19 mouse cellular contexts compared by ENCODE assay signal in the genomic region with DNA sequence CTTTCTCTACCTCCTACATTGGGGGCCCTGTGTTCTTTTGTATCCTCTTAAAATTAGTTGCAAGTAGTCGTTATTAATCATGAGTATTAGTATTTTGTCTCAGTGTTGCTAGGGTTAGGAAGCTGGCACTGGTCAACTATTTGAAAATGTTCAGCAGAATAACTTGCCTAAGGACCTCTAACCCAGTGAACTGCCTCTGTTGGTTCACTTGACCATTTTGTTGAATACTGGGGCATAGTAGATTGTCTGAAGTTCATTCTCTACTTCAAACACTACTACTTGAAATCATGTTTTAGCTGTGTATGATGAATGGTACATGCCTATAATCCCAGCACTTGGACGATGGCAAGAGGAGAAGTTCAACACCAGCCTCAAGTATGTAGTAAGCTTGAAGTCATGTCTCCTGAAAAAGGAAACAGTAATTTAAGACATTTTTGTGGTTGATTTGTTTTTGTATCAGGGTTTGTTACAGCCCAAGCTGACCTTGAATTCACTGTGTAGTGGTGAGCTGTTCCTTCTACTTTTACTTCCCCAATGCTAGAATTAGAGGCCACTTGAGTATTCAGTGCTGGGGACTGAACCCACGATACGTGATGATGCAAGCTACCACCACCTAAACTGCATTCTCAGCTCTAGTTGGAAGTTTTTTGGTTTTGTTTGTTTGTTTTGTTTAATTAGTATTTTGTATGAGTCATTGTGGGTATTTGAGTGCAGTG. TPM values are rescaled to one million over a fixed set of nuclear protein-coding genes. Genes with fewer than 3 reads are reported as not detected.
DNase-seq lines count a peak whose midpoint lies in the region; ATAC-seq lines count a peak whose summit lies in the region.
"Had no signal": no experiment of that assay in that cellular context is flagged by ENCODE, and none has a peak within 500 bp of the region (broad histone marks: within the 10 kb centered on the region; RNA-seq: fewer than 3 reads in every experiment).

No protein-coding gene starts in this region.

- peak; percentile 63; the same call in 1 of the 2 replicates for ATAC-seq in embryonic facial prominence, embryonic 15.5 days (ENCODE audit: insufficient number of reproducible peaks, low FRiP score, low TSS enrichment, low read depth)
- no peak for ATAC-seq in midbrain, embryonic 11.5 days (ENCODE audit: low FRiP score)
- ATAC-seq in midbrain, embryonic 13.5 days, result no peak
- peak; percentile 99 for ATAC-seq in megakaryocyte, adult 5-6 weeks (ENCODE audit: poor library complexity, severe bottlenecking)

- no peak for DNase-seq in embryonic facial prominence, embryonic 10.5 days (ENCODE audit: low spot score)
- DNase-seq in midbrain, embryonic 11.5 days (ENCODE audit: low spot score, missing footprints), result peak; percentile 53
- no peak for DNase-seq in embryo, embryonic 9.5 days (ENCODE audit: extremely low spot score)
- no peak for DNase-seq in testis, postnatal 10 days (ENCODE audit: low spot score)
- no peak for DNase-seq in thymus, postnatal 14 days
- DNase-seq: adrenal gland, postnatal 14 days; cerebellum, postnatal 10 days; gastrocnemius, postnatal 25 days; kidney, adult 8-10 months had no signal

- H3K9me3 ChIP-seq in embryonic facial prominence, embryonic 15.5 days (replicated peaks), result no peaks in the 10 kb centered on the region
- H3K9me3 ChIP-seq in embryonic facial prominence, embryonic 10.5 days, result no peaks in the 10 kb centered on the region
- no peaks in the 10 kb centered on the region for H3K9me3 ChIP-seq in midbrain, embryonic 11.5 days (ENCODE audit: control insufficient read depth, low read length)
- H3K9me3 ChIP-seq in midbrain, embryonic 13.5 days, result no peaks in the 10 kb centered on the region
- H3K9me3 ChIP-seq: embryonic facial prominence, embryonic 12.5 days; hindbrain, embryonic 10.5 days had no signal

- H3K4me2 ChIP-seq in embryonic facial prominence, embryonic 15.5 days (replicated peaks), result no peak overlapping the region
- no peak overlapping the region for H3K4me2 ChIP-seq in midbrain, embryonic 11.5 days
- no peak overlapping the region for H3K4me2 ChIP-seq in midbrain, embryonic 13.5 days (replicated peaks)
- H3K4me2 ChIP-seq: embryonic facial prominence, embryonic 12.5 days had no signal

- no peak overlapping the region for H3K27ac ChIP-seq in embryonic facial prominence, embryonic 15.5 days (replicated peaks)
- no peak overlapping the region for H3K27ac ChIP-seq in embryonic facial prominence, embryonic 10.5 days (replicated peaks)
- no peak overlapping the region for H3K27ac ChIP-seq in midbrain, embryonic 11.5 days (ENCODE audit: low read depth, low read length)
- H3K27ac ChIP-seq in midbrain, embryonic 13.5 days, result no peak overlapping the region
- H3K27ac ChIP-seq: embryonic facial prominence, embryonic 12.5 days; hindbrain, embryonic 10.5 days; liver, embryonic 14.5 days had no signal

- no peaks in the 10 kb centered on the region for H3K4me1 ChIP-seq in embryonic facial prominence, embryonic 15.5 days
- no peaks in the 10 kb centered on the region for H3K4me1 ChIP-seq in embryonic facial prominence, embryonic 10.5 days
- no peaks in the 10 kb centered on the region for H3K4me1 ChIP-seq in midbrain, embryonic 11.5 days (ENCODE audit: control insufficient read depth, insufficient read depth, low read length)
- no peaks in the 10 kb centered on the region for H3K4me1 ChIP-seq in midbrain, embryonic 13.5 days (replicated peaks)
- H3K4me1 ChIP-seq: embryonic facial prominence, embryonic 12.5 days; hindbrain, embryonic 10.5 days had no signal

- 86% methylated on average over 4 of the region's 4 CpGs for WGBS in embryonic facial prominence, embryonic 15.5 days
- 89% methylated on average over 4 of the region's 4 CpGs for WGBS in embryonic facial prominence, embryonic 10.5 days
- WGBS in midbrain, embryonic 11.5 days, result 96% methylated on average over 4 of the region's 4 CpGs
- 96% methylated on average over 4 of the region's 4 CpGs for WGBS in midbrain, embryonic 13.5 days

- peaks cover 30% of the 10 kb centered on the region for H3K36me3 ChIP-seq in embryonic facial prominence, embryonic 15.5 days
- peaks cover 89% of the 10 kb centered on the region for H3K36me3 ChIP-seq in embryonic facial prominence, embryonic 10.5 days (replicated peaks)
- H3K36me3 ChIP-seq in midbrain, embryonic 11.5 days (ENCODE audit: control insufficient read depth, insufficient read depth, low read length), result no peaks in the 10 kb centered on the region
- H3K36me3 ChIP-seq in midbrain, embryonic 13.5 days, result peaks cover 30% of the 10 kb centered on the region

- no peak overlapping the region for H3K4me3 ChIP-seq in embryonic facial prominence, embryonic 15.5 days (replicated peaks)
- H3K4me3 ChIP-seq in embryonic facial prominence, embryonic 10.5 days, result no peak overlapping the region
- H3K4me3 ChIP-seq in midbrain, embryonic 11.5 days (ENCODE audit: low read depth, low read length), result no peak overlapping the region
- no peak overlapping the region for H3K4me3 ChIP-seq in midbrain, embryonic 13.5 days (replicated peaks)
- H3K4me3 ChIP-seq: embryonic facial prominence, embryonic 12.5 days; hindbrain, embryonic 10.5 days had no signal

- no peaks in the 10 kb centered on the region for H3K27me3 ChIP-seq in embryonic facial prominence, embryonic 15.5 days
- no peaks in the 10 kb centered on the region for H3K27me3 ChIP-seq in embryonic facial prominence, embryonic 10.5 days (replicated peaks; ENCODE audit: low read depth, poor library complexity, severe bottlenecking)
- H3K27me3 ChIP-seq in midbrain, embryonic 11.5 days (ENCODE audit: control insufficient read depth, insufficient read depth, low read length), result no peaks in the 10 kb centered on the region
- no peaks in the 10 kb centered on the region for H3K27me3 ChIP-seq in midbrain, embryonic 13.5 days
- H3K27me3 ChIP-seq: embryonic facial prominence, embryonic 12.5 days had no signal

- no peak overlapping the region for H3K9ac ChIP-seq in embryonic facial prominence, embryonic 15.5 days
- no peak overlapping the region for H3K9ac ChIP-seq in midbrain, embryonic 11.5 days (ENCODE audit: low read length)
- no peak overlapping the region for H3K9ac ChIP-seq in midbrain, embryonic 13.5 days (replicated peaks)
- H3K9ac ChIP-seq: embryonic facial prominence, embryonic 12.5 days; liver, embryonic 14.5 days had no signal

RNA-seq across cellular contexts. Expression of a gene that starts 9.4 kb away (rescaled TPM):
- 86.6 and 86.7 TPM in 2 replicates for polyA plus RNA-seq in embryonic facial prominence, embryonic 15.5 days (2015; fragmentation: Nextera tagmentation; extraction: Ambion mirVana)
- 59.9 and 63.9 TPM in 2 replicates for polyA plus RNA-seq in embryonic facial prominence, embryonic 10.5 days (2016; fragmentation: Nextera tagmentation; extraction: Ambion mirVana)
- polyA plus RNA-seq in midbrain, embryonic 11.5 days (2014; fragmentation: Nextera tagmentation; extraction: Ambion mirVana), result 97.5 and 99.9 TPM in 2 replicates
- polyA plus RNA-seq in midbrain, embryonic 13.5 days (2015; fragmentation: Nextera tagmentation; extraction: Ambion mirVana), result 95.0 and 99.1 TPM in 2 replicates
- 77.1 and 81.5 TPM in 2 replicates for total RNA-seq in megakaryocyte, adult 5-6 weeks (2015)
- total RNA-seq in megakaryocyte, adult 5-6 weeks (2017), result 90.5 and 93.7 TPM in 2 replicates

RNA-seq across cellular contexts. Expression of a gene that starts 25.3 kb away (rescaled TPM):
- polyA plus RNA-seq in embryonic facial prominence, embryonic 15.5 days (2015; fragmentation: Nextera tagmentation; extraction: Ambion mirVana), result 1.4 and 1.6 TPM in 2 replicates
- polyA plus RNA-seq in embryonic facial prominence, embryonic 10.5 days (2016; fragmentation: Nextera tagmentation; extraction: Ambion mirVana), result 0.49 and 0.50 TPM in 2 replicates
- 0.26 and 0.65 TPM in 2 replicates for polyA plus RNA-seq in midbrain, embryonic 11.5 days (2014; fragmentation: Nextera tagmentation; extraction: Ambion mirVana)
- polyA plus RNA-seq in midbrain, embryonic 13.5 days (2015; fragmentation: Nextera tagmentation; extraction: Ambion mirVana), result 0.94 and 1.0 TPM in 2 replicates
- not detected in 2 replicates for total RNA-seq in megakaryocyte, adult 5-6 weeks (2015)
- total RNA-seq in megakaryocyte, adult 5-6 weeks (2017), result 0.15 TPM in 1 of 2 replicates, not detected in the other

RNA-seq across cellular contexts. Expression of a gene that starts 50.8 kb away (rescaled TPM):
- polyA plus RNA-seq in embryonic facial prominence, embryonic 15.5 days (2015; fragmentation: Nextera tagmentation; extraction: Ambion mirVana), result 0.18 and 0.43 TPM in 2 replicates
- polyA plus RNA-seq in embryonic facial prominence, embryonic 10.5 days (2016; fragmentation: Nextera tagmentation; extraction: Ambion mirVana), result 0.29 and 0.49 TPM in 2 replicates
- polyA plus RNA-seq in midbrain, embryonic 11.5 days (2014; fragmentation: Nextera tagmentation; extraction: Ambion mirVana), result 0.22 and 0.34 TPM in 2 replicates
- polyA plus RNA-seq in midbrain, embryonic 13.5 days (2015; fragmentation: Nextera tagmentation; extraction: Ambion mirVana), result 0.42 and 0.63 TPM in 2 replicates
- not detected in 2 replicates for total RNA-seq in megakaryocyte, adult 5-6 weeks (2015)
- not detected in 2 replicates for total RNA-seq in megakaryocyte, adult 5-6 weeks (2017)
- total RNA-seq: adrenal gland, postnatal 14 days; gastrocnemius, postnatal 25 days; layer of hippocampus, postnatal 25 days; left cerebral cortex, postnatal 36 days had no signal
- polyA plus RNA-seq: large intestine, adult 2 months; liver, embryonic 14.5 days; spleen, adult 2 months had no signal

Comparison
In these comparisons a context has a peak if more than half of its experiments do, and no peak if none do; other contexts are left out.
1. ATAC-seq: peak in embryonic facial prominence, embryonic 15.5 days (single experiment) and megakaryocyte, adult 5-6 weeks (single experiment); none in midbrain, embryonic 11.5 days (single experiment) and midbrain, embryonic 13.5 days (single experiment).